Mouse (Mus musculus): Measurements from ENCODE around the gene Rab11a.

DNA sequence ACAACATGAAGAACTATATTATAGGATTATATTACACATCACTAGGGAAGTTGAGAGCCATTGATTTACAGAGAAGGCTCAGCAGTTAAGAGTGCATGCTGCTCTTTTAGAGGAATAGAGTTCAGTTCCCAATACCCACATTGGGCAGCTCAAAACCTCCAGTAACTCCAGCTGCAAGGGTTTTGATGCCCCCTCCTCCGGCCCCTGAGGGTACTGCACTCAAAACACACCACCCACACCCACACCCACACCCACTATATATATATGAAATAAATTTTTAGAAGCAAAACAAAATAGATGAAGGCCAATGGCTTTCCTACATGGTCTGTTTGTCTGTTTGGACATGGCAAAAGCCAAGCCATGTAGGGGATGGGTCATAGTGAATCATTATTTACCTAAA lies 40.6 kb upstream of the Rab11a start:
- no peak for TF ChIP-seq CTCF (IDR thresholded peaks at IDR 0.05; ENCODE audit: borderline replicate concordance, control insufficient read depth, extremely low read depth, insufficient read depth, low read length, poor library complexity)
- no peak for TF ChIP-seq POLR2A (IDR thresholded peaks at IDR 0.05; ENCODE audit: control insufficient read depth, extremely low read depth, insufficient read depth, low read length, poor library complexity)
